Mouse (Mus musculus): ENCODE results near the gene Hba-x.
"Not testable (repeated sequence)": the region's sequence is repeated elsewhere in the genome, so short reads cannot be mapped to it uniquely, and the experiment has no call there.

The Hba-x gene

GRCm38 (mm10) chr11:32285031-32285775 lies 9.0 kb downstream of the Hba-x start:
- no peak for DNase-seq (ENCODE audit: extremely low read depth, low read depth)

- DNase-seq (ENCODE audit: extremely low read depth, low read depth) = not testable (repeated sequence)
Measured at GRCm38 (mm10) chr11:32285887-32286286, 9.7 kb downstream of the Hba-x start.

- not testable (repeated sequence) for DNase-seq (ENCODE audit: extremely low read depth, low read depth)
Measured at GRCm38 (mm10) chr11:32286695-32287492, 10.7 kb downstream of the Hba-x start, which contains the start of gene Hbq1b. Gene Hbq1b, plus strand, starts transcription at chr11:32286965.

- no peak for DNase-seq (ENCODE audit: extremely low read depth, low read depth)
Measured at GRCm38 (mm10) chr11:32287493-32287825, 11.3 kb downstream of the Hba-x start.

GRCm38 (mm10) chr11:32292819-32293218 lies 16.6 kb downstream of the Hba-x start:
- not testable (repeated sequence) for DNase-seq (ENCODE audit: extremely low read depth, low read depth)

GRCm38 (mm10) chr11:32293479-32293878 lies 17.3 kb downstream of the Hba-x start:
- DNase-seq (ENCODE audit: extremely low read depth, low read depth) = not testable (repeated sequence)

- DNase-seq (ENCODE audit: extremely low read depth, low read depth) = not testable (repeated sequence)
Measured at GRCm38 (mm10) chr11:32296203-32296602, 20.0 kb downstream of the Hba-x start, which contains the start of gene Hba-a2. Gene Hba-a2, plus strand, starts transcription at chr11:32296489.

GRCm38 (mm10) chr11:32297417-32297816 lies 21.2 kb downstream of the Hba-x start:
- not testable (repeated sequence) for DNase-seq (ENCODE audit: extremely low read depth, low read depth)

- DNase-seq (ENCODE audit: extremely low read depth, low read depth) = no peak
Measured at GRCm38 (mm10) chr11:32297866-32298531, 21.8 kb downstream of the Hba-x start.

GRCm38 (mm10) chr11:32298532-32298918 lies 22.3 kb downstream of the Hba-x start:
- DNase-seq (ENCODE audit: extremely low read depth, low read depth) = no peak

- not testable (repeated sequence) for DNase-seq (ENCODE audit: extremely low read depth, low read depth)
Measured at GRCm38 (mm10) chr11:32299865-32300264, 23.7 kb downstream of the Hba-x start, which contains the start of gene Hbq1a. Gene Hbq1a, plus strand, starts transcription at chr11:32300069.

- no peak for DNase-seq (ENCODE audit: extremely low read depth, low read depth)
Measured at GRCm38 (mm10) chr11:32300279-32301267, 24.4 kb downstream of the Hba-x start.

GRCm38 (mm10) chr11:32301506-32301905 lies 25.3 kb downstream of the Hba-x start:
- no peak for DNase-seq (ENCODE audit: extremely low read depth, low read depth)

GRCm38 (mm10) chr11:32302824-32303419 lies 26.7 kb downstream of the Hba-x start:
- DNase-seq (ENCODE audit: extremely low read depth, low read depth) = no peak

GRCm38 (mm10) chr11:32303455-32303854 lies 27.3 kb downstream of the Hba-x start:
- DNase-seq (ENCODE audit: extremely low read depth, low read depth) = no peak

- no peak for DNase-seq (ENCODE audit: extremely low read depth, low read depth)
Measured at GRCm38 (mm10) chr11:32307006-32307405, 30.8 kb downstream of the Hba-x start.

- DNase-seq (ENCODE audit: extremely low read depth, low read depth) = no peak
Measured at GRCm38 (mm10) chr11:32309446-32309845, 33.2 kb downstream of the Hba-x start.

- no peak for DNase-seq (ENCODE audit: extremely low read depth, low read depth)
Measured at GRCm38 (mm10) chr11:32309928-32310327, 33.7 kb downstream of the Hba-x start.

- no peak for DNase-seq (ENCODE audit: extremely low read depth, low read depth)
Measured at GRCm38 (mm10) chr11:32316009-32316408, 39.8 kb downstream of the Hba-x start.

- DNase-seq (ENCODE audit: extremely low read depth, low read depth) = no peak
Measured at GRCm38 (mm10) chr11:32320507-32321195, 44.5 kb downstream of the Hba-x start.
